Mouse (Mus musculus) adrenal gland, postnatal 36 days (tissue): ENCODE measurements at regions not wholly inside any gene's neighbourhood (a gene's known extent, or its start where the extent isn't known, plus 50 kb on each side); places are given as distances from the start of the nearest gene placed in this dataset.

Source experiments
- DNase-seq, 2 experiments: peaks; one replicate each; pipeline ENCODE4 v3.0.0; 2021; ENCODE audit warnings: mixed read lengths in 1 of 2

DNA sequence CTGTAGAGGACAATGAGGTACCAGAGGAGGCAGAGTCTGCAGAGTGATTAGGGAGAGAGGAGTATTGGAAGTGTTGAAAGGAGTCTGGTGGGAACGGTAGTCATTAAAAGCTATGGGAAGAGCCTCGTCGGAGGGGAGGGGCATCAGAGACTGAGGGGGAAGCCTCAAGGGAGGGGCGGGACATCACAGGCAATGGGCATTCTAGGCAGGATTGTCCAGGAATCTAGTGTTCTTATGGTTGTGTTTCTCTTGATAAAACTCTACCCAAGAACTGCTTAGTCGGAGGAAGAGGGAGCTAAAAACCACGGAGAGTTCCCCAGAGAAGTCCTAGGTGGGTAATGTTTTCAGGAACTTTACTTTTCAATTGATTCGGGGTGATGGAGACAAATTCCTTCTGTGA, 90.2 kb downstream of the Sec23ip start:
- DNase-seq = no peak

DNA sequence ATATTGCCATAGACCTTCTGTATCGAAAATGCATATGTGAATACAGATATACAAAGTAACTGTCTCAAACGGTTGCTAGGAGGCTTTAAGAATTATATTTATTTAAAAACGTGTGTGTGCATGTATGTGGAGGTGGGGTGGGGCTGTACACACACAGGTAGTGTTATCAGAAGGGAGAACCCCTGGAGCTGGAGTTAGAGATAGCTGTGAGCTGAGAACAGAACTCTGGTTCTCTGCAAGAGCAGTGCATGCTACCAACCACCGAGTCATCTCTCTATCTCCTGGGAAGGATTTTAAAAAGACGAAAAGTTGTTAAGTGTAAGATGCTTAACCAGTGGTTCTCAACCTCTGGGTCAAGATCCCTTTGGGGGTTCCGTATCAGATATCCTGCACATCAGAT, 91.7 kb downstream of the Sec23ip start:
- DNase-seq = no peak

DNA sequence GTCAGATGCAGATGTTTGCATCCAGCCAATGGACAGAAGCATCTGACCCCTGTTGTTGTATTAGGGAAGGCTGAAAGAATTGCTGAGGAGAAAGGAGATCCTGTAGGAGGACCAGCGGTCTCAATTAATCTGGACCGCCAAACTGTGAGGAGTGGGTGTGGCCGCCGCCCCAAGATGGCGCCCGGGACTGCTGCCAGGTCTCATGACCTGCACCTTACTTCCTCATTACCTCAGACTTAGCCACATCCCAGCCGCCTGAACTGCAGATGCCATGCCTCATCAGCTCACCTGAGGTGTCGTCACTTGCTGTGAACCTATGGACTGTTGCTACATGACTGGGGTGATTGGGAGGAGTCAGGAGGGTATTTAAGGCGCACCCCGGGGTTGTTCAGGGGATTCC, 97.8 kb downstream of the Sec23ip start:
- DNase-seq = no peak

- no peak for DNase-seq
Observed at GRCm38 (mm10) chr7:128843576-128843975, 98.8 kb downstream of the Sec23ip start.

- no peak for DNase-seq
Observed at GRCm38 (mm10) chr7:128849261-128849660, 104.5 kb downstream of the Sec23ip start.

GRCm38 (mm10) chr7:128854193-128854592, 109.5 kb downstream of the Sec23ip start:
- DNase-seq = no peak

- no peak for DNase-seq
Observed at GRCm38 (mm10) chr7:128854690-128855343, 110.1 kb downstream of the Sec23ip start.

DNA sequence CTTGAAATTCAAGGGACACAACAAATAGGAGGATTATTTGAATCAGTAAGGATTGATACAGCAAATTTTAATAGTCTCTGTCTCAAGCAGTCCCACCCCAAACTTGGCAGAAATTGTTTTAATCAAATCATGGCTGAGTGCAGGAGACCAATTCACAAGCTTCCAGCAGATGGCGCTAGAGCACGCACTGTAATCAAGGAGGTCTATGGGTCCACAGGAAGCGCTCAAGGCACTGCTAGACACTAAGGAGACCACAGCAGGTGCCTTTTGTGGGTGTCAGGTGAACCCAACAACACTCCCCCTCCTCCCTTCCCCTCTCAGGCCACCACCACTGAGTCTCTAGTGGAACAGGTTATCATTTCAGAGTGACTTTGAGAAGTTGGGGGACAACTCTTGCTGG, 115.4 kb downstream of the Sec23ip start:
- DNase-seq = peak; percentile 65 to 71

DNA sequence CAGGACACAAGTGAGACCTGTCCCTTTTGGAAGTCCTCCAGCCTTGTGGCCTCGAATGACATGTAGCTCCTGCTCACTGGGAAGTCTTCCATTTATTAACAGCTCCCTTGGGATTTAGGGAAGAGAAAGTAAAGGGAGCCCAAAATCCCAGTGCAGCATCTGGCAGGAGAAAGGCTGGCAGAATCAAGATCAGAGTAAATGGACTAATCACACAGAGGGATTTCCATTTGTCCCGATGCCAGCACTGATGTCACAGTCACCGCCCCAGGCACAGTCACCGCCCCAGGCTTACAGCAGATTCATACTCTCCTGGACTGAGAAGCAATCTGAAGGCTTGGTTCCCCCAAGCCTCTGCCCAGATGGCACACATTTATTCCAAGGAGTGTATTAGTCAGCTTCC, 116.0 kb downstream of the Sec23ip start:
- peak; percentile 28 to 52 for DNase-seq

DNA sequence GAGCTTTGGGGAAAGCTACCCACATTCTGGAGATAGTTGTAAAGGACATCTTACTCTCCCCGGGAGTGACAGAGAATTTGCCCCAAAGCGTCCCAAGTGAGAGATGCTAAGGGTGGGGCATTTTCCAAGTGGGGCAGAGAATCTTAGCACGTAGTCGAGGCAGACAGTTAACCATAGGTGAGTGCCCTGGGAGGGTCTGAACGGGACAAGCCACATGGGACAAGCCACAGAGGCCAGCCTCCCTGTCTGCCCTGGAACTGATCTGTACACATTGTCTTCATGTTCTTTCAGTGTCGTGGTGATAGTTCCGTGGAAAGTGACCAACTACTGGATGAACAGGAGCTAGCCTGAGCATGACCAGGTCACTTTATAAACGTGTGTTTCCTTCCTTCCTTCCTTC, 116.6 kb downstream of the Sec23ip start:
- DNase-seq = no peak

- DNase-seq = no peak
Observed at GRCm38 (mm10) chr7:128868799-128869198, 124.1 kb downstream of the Sec23ip start.

DNA sequence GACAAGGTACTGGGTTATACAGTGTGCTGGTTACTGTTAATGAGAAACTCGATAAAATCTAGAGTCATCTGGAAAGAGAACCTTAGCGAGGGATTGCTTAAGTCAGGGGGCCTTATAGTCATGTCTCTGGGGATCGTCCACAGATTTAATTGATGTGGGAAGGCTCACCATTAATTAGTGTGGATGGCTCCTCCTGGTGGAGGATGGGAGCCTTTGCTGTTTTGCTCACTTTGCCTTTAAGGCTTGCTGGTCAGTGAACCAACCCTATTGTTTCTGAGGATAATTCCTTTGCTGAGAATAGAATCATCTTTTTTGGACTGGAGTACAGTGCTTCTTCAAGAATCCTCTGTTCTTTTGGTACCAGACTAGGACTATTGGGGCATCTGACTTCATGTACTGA, 139.3 kb downstream of the Sec23ip start:
- no peak for DNase-seq

- no peak for DNase-seq
Observed at GRCm38 (mm10) chr7:128885551-128885950, 140.8 kb downstream of the Sec23ip start.

GRCm38 (mm10) chr7:128910134-128910533, 165.4 kb downstream of the Sec23ip start:
- no peak for DNase-seq

- DNase-seq = peak; percentile 3 to 6
Observed at GRCm38 (mm10) chr7:128937976-128938730, 193.4 kb downstream of the Sec23ip start.

GRCm38 (mm10) chr7:128960575-128960974, 215.8 kb downstream of the Sec23ip start:
- peak in 1 of 2 experiments; percentile 3 for DNase-seq

GRCm38 (mm10) chr7:128979904-128980303, 235.2 kb downstream of the Sec23ip start:
- DNase-seq = no peak

DNA sequence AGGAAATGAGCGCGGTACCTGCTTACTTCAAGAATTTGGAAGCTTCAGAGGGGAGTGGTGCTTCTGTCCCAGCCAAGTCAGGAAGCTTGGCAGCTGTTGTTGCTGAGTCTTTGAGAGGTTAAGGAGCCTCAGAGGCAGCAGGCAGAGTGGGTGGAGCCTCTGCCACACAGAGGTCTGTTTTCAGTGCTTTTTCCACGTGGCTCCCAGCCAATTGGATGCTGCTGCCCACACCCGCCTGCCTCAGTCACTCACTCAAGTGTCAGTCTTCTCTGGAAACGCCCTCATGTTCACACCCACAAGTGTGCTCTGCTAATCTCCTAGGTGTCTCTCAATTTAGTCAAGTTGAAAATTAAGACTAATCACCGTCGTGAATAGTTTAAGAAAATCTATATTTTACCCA, 236.1 kb downstream of the Sec23ip start:
- DNase-seq = no peak

- no peak for DNase-seq
Observed at GRCm38 (mm10) chr7:128998759-128999158, 254.0 kb downstream of the Sec23ip start.

DNA sequence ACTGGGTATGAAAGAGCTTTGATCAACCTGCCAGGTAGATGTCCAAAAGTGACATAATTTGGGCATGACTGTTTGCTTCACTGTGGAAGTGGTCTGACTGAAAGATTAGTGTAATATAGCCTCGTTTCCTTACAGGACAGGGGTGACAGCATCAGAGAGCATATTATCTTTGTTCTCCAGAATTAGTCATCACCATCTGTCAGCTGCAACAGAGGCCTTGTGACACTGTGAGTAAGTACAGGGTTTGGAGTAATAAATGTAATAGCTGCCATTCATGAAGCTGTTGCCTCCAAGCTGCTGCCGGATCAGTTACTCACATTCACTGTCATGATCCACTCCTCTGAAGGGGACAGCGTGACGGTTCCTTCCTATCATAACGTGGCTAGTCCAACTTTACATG, 254.4 kb upstream of the Plpp4 start:
- DNase-seq = no peak

- no peak for DNase-seq
Observed at GRCm38 (mm10) chr7:129003150-129003549, 253.7 kb upstream of the Plpp4 start.

DNA sequence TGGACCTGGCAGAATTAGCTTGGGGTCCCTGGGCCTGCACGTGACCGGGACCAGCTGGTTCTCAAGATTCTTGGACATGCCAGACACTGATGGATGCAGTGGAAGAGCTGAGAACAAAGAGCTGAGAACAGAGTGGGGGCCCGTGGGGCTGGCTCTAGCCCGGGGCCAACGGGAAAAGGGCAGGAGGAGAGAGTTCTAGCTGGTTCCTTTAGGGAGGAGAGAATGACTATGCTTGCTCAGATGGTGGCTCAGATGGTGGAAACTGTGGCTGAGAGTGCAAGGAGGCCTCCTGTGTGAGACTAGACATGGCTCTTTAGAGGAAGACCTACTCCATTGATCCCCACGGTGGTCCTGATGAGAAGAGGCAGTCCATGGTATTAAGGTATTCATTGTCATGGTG, 240.5 kb upstream of the Plpp4 start:
- no peak for DNase-seq

- no peak for DNase-seq
Observed at GRCm38 (mm10) chr7:129027116-129027515, 229.7 kb upstream of the Plpp4 start.

GRCm38 (mm10) chr7:129048023-129048422, 208.8 kb upstream of the Plpp4 start:
- DNase-seq = peak; percentile 50 to 56
